Mouse (Mus musculus): ENCODE results near the gene Tap2.
A peak's percentile ranks its signal among the peaks of the same experiment; 100 is the strongest.
"Not testable (repeated sequence)": the region's sequence is repeated elsewhere in the genome, so short reads cannot be mapped to it uniquely, and the experiment has no call there.

The Tap2 gene

DNA sequence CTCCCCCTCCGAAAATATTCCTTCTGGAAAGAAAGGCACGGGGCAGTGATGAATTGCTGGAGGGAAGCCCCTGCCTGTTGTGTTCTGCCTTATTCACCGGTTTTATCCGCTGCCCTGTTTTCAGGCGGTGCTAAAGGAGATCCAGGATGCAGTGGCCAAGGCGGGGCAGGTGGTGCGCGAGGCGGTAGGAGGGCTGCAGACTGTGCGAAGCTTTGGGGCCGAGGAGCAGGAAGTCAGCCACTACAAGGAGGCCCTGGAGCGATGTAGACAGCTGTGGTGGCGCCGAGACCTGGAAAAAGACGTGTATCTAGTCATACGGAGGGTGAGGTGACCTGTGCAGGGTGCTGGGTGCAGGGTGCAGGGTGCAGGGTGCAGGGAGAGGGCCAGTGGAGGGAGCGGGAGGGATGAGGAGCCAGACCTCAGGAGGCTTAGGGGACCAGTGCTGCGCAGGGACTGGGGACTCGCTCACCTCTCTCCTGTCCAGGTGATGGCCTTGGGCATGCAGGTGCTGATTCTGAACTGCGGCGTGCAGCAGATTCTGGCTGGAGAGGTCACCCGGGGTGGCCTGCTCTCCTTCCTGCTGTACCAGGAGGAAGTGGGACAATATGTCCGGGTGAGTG lies 8.5 kb downstream of the Tap2 start:
- DNase-seq (ENCODE audit: low read depth, low spot score), result no peak

DNA sequence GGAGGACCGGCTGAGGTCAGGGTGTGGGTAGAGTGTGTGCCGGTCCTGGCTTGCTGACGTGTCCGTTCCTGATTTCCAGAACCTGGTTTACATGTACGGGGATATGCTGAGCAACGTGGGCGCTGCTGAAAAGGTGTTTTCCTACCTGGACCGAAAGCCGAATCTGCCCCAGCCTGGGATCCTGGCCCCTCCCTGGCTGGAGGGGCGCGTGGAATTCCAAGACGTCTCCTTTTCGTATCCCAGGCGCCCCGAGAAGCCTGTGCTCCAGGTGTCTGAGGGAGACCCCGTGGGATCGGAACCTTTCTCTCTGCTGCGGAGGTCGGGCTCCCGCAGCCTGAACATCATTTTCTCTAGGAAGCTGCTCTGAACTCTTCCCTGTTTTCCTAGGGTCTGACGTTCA lies 10.6 kb downstream of the Tap2 start:
- DNase-seq (ENCODE audit: low read depth, low spot score), result no peak

DNA sequence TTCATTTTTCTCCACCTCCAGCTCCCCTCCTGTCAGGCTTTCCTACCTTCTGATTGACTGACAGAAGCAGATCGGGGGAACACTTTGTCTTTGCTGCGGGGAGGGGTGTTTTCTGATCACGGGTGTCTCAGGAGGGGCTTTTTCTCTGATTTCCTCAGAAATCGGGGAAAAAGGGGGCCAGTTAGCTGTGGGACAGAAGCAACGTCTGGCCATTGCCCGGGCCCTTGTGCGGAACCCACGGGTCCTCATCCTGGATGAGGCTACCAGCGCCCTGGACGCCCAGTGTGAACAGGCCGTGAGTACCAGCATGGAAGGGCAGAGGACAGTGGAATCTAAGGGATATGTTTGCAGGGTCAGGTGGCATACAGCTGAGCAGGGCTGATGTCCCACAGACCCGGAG lies 11.8 kb downstream of the Tap2 start:
- no peak for DNase-seq (ENCODE audit: low read depth, low spot score)

DNA sequence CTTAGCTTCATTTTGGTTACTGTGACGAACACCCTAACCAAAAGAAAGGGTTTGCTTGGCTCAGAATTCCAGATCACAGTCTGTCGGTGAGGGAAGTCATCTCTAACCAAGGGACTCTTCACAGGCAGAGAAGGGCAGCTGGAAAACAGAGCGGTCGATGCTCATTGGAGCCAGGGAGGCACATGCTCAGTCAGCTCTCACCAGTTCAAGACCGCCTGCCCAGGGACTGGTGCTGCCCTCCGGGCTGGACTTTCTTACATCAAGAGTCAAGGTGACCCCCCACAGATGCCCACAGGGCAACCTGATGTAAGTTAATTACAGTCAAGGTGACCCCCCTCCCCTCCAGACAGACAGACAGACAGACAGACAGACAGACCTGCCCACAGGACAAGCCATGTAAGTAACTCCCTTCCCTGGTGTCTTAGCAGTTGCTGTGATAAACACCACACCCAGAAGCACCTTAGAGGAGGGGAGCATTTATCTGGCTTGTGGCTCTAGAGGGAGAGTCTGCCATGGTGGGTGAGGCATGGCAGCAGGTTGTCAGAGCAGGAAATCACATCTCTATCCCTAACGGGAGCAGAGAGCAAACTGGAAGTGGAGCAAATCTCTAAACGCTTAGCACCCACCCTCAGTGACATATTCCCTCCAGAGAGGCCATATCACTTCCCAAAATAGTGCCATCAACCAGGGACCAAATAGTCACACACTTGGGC lies 14.0 kb downstream of the Tap2 start:
- no peak for DNase-seq (ENCODE audit: low read depth, low spot score)

DNA sequence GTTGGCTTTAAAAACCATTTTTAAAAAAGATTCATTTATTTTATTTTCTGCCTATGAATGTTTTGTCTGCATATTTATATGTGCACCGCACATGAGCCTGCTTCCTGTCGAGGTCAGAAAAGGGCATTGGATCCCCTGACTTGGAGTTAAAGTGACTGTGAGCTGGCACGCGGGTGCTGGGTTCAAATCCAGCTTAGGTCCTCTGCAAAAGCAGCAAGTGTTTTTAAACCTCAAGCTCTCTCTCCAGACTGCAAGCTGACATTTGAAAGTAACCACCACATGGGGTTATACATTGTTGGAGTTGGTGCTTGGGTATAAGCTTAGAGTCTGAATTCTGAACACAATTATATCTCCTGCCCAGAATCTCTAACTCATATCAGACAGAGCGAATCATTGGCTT lies 14.7 kb downstream of the Tap2 start:
- no peak for DNase-seq (ENCODE audit: low read depth, low spot score)

DNA sequence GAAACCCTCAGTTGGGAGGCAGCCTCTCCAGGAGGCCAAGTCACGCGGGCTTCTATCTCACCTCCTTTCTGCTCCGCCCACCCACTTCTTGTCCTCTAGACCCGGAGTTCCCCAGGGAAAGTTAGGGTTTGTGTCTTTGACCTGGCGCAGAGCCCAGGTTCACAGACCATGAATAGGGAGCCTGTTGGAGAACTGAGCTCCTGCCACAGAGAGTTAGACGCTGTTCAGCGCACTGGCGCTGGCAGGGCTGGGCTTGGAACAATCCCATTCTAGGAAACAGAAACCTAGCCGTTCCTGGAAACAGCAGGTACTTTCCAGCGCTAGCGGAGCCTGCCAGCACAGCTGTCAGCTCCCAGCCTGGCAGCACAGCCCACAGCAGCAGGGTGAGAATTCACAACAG lies 15.3 kb downstream of the Tap2 start:
- DNase-seq (ENCODE audit: low read depth, low spot score), result no peak

DNA sequence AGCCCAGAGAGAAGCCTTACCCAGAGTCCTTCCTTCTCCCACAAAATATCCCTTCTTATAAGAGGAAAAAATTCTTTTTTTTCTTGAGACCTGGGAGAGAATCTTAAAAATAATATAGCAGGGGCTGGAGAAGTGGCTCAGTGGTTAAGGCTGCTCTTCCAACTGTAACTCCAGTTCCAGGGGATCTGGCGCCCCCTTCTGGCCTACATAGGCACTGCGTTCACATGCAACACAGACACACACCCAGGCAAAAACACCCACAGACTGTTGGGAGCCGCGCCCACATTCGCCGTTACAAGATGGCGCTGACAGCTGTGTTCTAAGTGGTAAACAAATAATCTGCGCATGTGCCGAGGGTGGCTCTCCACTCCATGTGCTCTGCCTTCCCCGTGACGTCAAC lies 15.8 kb downstream of the Tap2 start:
- not testable (repeated sequence) for DNase-seq (ENCODE audit: low read depth, low spot score)

DNA sequence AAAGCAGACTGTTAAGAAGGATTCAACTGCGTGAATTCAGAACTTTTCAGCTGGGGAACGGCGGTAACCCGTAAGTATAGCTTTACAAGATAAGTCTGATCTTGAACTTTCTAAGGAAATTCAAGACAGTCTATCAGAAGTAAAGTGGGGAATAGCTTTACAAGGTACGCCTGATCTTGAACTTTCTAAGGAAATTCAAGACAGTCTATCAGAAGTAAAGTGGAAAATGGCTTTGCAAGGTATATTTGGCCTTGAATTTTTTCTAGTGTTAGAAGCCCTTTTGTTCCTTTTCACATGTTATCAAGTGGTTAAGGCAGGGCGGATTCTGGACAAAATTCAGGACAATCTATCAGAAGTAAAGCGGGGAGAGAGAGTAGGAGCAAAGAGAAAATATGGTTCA lies 16.5 kb downstream of the Tap2 start:
- DNase-seq (ENCODE audit: low read depth, low spot score), result not testable (repeated sequence)

DNA sequence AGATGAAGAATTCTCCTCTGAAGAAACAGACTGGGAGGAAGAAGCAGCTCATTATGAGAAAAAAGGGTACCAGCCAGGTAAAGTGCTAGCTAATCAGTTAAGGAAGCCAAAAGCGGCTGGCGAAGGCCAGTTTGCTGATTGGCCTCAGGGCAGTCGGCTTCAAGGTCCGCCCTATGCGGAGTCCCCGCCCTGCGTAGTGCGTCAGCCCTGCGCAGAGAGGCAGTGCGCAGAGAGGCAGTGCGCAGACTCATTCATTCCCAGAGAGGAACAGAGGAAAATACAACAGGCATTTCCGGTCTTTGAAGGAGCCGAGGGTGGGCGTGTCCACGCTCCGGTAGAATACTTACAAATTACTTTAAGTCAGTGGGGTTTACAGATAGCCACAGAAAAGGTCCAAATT lies 17.1 kb downstream of the Tap2 start:
- DNase-seq (ENCODE audit: low read depth, low spot score), result not testable (repeated sequence)

DNA sequence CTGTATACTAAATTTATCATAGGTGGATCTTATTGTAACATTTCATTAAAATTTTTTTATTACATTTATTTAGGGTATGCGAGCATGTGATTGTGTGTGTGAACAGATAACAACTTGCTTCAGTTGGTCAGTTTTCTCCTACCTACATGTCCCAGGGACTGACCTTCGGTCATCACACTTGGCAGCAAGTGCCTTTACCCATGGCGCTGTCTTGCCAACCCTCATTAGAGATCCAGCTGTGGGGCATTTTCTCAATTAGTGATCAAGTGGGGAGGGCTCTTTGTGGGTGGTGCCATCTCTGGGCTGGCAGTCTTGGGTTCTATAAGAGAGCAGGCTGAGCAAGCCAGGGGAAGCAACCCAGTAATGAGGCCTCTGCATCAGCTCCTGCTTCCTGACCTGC lies 21.5 kb downstream of the Tap2 start:
- DNase-seq (ENCODE audit: low read depth, low spot score), result no peak

DNA sequence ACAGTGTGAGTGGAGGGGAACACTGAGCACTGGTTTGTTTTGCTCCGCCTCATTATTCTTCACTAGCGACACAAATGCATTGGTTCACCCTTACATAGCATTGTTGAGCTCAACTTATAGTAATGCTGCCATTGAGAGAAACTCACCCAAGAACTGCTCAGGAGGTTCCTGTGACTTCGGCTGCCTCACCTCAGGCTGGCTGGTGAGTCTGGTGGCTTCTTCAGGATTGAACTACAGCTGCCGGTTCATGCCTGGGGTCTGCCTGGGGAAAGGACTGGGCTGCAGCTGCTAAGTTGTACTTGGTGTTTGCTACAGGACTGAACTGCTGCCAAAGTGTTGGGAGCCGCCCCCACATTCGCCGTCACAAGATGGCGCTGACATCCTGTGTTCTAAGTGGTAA lies 22.1 kb downstream of the Tap2 start:
- no peak for DNase-seq (ENCODE audit: low read depth, low spot score)

DNA sequence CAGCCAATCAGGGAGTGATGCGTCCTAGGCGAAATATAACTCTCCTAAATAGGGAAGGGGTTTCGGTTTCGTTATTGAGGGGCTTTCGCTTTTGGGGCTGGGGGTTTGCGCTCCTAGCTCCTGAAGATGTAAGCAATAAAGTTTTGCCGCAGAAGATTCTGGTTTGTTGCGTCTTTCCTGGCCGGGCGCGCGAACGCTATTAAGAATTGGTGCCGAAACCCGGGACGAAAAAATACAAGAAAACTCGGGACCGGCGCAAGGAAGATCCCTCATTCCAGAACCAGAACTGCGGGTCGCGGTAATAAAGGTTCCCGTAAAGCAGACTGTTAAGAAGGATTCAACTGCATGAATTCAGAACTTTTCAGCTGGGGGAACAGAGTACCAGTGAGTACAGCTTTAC lies 22.6 kb downstream of the Tap2 start:
- not testable (repeated sequence) for DNase-seq (ENCODE audit: low read depth, low spot score)

DNA sequence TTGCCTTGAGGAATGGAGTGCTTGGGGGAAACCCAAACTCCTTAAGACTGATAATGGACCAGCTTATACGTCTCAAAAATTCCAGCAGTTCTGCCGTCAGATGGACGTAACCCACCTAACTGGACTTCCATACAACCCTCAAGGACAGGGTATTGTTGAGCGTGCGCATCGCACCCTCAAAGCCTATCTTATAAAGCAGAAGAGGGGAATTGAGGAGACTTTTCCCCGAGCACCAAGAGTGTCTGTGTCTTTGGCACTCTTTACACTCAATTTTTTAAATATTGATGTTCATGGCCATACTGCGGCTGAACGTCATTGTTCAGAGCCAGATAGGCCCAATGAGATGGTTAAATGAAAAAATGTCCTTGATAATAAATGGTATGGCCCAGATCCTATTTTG lies 27.6 kb downstream of the Tap2 start:
- DNase-seq (ENCODE audit: low read depth, low spot score), result not testable (repeated sequence)

DNA sequence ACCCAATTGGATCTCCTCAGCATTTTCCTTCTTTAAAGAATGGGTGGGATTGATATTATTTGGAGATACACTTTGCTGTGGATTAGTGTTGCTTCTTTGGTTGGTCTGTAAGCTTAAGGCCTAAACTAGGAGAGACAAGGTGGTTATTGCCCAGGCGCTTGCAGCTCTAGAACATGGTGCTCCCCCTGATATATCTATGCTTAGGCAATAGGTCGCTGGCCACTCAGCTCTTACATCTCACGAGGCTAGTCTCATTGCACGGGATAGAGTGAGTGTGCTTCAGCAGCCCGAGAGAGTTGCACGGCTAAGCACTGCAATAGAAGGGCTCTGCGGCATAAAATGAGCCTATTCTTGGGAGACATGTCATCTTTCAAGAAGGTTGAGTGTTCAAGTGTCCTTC lies 28.7 kb downstream of the Tap2 start:
- not testable (repeated sequence) for DNase-seq (ENCODE audit: low read depth, low spot score)

DNA sequence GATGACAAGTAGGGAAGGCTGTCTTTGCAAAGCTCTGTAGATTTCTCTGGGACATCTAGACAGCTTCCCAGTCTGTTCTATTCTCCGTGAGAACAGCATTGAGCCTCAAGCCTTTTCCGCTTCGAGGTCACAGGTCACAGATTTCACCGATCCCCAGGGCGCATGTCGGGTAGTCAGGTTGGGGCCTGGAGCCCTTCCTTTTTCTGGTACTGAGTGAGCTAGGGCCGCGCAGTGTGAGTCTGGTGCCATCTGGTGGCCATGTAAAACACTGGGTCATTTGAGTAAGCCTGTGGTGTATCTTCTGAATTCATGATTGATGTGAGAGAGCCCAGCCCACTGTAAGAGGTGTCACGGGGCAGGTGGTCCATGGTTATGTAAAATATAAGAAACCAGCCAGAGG lies 31.6 kb downstream of the Tap2 start:
- DNase-seq (ENCODE audit: low read depth, low spot score), result peak; percentile 30

DNA sequence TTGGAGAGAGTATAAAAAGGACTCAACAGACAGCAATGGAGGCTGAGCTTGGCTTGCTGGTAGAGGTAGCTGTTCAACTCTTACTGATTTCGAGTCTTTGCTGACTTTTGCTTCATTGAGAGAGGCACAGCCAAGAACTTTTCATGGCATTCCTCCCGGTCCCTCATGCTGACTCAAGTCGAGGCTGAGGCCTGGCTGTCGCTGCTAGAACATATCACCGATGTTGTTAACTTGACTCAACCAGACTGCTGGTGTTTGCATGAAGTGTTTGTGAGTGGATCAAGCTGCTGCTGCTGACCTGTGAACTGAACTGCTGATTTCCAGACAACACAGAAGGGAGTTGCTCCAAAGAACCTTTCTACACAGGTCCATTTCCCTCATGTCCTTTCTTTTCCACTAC lies 33.4 kb downstream of the Tap2 start:
- no peak for DNase-seq (ENCODE audit: low read depth, low spot score)

DNA sequence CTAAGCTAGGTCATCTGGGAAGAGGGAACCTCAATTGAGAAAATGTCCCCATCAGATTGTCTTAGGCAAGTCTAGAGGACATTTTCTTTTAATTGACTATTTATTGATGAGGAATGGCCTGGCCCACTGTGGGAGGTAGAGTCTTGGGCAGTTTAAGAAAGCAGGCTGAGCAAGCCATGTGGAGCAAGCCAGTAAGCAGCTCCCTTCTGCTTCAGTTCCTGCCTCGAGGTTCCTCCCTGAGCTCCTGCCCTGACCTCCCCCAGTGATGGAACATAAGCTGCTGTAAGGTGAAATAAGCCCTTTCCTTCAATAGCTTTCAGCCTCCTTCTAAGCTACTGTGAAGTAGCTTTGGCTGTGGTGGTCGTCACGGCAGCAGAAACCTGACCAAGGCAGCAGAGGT lies 34.4 kb downstream of the Tap2 start:
- DNase-seq (ENCODE audit: low read depth, low spot score), result no peak

DNA sequence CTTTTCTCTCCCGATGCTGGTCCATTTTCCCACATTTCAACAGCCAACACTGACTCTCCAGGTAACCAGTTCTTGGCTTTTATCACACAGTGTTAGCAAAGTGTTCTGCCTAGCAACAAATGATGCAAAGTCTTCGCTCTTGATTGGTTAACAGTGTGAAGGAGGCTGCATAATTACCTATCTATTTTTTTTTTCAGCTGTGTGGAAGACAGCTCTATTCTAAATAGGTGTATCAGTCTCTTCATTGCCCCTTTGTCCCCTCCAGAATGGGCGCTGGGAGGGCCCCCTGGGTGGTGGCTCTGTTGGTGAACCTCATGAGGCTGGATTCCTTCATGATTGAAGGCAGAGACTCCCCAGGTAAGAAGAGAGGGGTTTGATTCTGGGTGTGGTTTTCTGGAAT lies 35.4 kb downstream of the Tap2 start, which contains the start of gene H2-Ob:
Gene H2-Ob, plus strand, starts transcription at position 198 of the 400 bp plus-strand sequence.
- no peak for DNase-seq (ENCODE audit: low read depth, low spot score)

DNA sequence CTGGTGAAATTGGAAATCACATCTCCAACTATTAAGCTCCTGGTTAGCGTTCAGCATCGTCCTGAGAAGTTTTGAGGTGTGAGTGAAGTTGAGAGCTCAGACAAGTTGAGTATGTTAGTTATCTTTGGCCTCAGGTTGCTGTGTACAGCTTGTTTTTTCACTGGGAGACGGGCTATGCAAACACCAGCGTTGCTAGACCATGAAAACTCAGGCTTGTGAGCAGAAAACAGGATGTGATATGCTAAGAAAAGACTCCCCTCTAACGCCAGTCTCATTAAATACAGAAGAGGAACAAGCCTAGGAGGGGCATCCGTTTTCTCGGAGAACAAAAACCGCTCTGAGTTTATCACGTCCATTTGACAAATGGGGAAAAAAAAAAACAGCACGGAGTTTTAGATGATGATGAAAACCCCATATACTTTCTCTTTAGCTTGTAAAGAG lies 36.3 kb downstream of the Tap2 start:
- no peak for DNase-seq (ENCODE audit: low read depth, low spot score)

DNA sequence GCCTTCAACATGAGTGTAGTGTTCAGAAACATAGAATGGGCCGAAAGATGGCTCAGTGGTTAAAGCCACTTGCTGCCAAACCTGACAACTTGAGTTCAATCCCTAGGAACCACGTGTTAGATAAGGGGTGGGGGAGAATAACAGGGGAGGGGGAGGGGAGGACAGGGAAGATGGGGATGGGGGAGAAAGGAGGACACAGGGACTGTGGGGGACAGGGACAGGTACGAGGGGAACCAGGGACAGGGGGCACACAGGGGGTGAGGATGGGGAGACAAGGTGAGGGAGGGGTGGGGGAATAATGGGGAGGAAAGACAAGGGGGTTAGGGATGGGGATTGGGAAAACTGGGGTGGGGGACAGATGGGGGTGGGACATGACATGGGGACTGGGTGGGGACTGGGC lies 37.0 kb downstream of the Tap2 start:
- no peak for DNase-seq (ENCODE audit: low read depth, low spot score)

DNA sequence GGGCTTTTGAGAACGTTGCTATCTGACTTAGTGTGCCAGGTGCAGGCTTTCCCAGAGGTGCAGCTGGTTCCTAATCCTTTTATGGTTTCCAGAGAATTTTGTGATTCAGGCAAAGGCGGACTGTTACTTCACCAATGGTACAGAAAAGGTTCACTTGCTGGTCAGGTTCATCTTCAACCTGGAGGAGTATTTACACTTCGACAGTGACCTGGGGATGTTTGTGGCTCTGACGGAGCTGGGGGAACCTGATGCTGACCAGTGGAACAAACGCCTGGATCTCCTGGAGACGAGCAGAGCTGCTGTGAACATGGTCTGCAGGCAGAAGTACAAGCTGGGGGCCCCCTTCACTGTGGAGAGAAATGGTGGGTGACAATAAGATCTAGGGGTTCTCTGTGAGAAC lies 37.6 kb downstream of the Tap2 start:
- DNase-seq (ENCODE audit: low read depth, low spot score), result no peak

DNA sequence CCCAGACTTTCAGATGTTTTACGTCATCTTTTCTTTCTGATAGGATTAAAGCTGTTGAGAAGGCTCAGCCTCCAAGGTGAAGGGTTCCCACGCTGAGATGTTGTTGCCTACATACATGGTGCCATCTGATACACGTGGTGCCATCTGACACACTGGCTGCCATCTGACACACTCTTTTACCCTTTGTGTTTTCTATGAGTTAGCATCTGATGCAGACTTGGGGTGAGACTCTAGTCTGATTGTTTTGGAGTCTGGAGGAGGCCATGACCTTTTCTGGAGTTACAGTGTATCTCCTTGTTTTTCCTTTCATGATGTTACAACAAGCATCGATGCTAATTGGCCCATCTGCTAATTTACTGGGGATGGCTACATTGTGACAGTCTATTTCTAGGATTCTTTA lies 41.3 kb downstream of the Tap2 start:
- no peak for DNase-seq (ENCODE audit: low read depth, low spot score)

DNA sequence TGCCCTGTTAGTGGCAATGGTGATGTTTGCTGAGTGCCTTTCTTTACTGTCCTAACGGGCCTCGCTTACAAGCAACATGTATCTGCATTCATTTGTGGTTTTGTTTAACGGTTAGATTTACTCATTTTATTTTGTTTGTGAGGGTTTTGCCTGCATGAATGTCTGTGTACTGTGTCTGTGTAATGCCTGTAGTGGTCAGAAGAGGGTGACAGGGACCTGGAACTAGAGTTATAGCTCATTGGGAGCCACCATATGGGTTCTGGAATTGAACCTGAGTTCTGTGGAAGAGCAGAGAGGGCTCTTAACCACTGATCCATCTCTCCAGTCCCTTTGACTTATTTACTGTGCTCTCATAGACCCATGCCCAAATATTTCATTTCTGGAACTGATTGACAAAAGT lies 43.7 kb downstream of the Tap2 start:
- DNase-seq (ENCODE audit: low read depth, low spot score), result no peak

DNA sequence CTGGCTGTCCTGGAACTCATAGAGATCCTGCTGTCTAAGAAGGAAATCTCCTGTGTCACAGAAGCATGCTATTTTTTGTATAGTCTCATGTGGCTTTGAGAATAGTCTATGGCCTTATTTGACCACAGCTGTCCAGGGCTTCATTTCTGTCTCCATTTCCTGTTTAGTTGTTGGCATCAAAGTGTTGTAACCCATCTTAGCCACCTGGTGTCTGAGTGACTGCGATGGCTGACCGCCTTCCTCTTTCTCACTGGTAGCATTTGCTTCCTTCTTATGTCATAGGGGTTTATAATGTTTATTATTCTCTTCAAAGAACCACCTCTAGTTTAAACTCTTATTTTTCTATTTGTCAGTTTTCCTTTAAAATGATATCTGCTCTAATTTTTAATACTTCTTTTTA lies 45.4 kb downstream of the Tap2 start:
- no peak for DNase-seq (ENCODE audit: low read depth, low spot score)
